Mouse (Mus musculus) lung, postnatal 0 days (tissue): ENCODE measurements around the gene Fblim1.

ENCODE experiments used
- CTCF ChIP-seq: IDR thresholded peaks from 2 replicates; pipeline ENCODE4 v1.5.1; 2016; ENCODE audit warnings: antibody characterized with exemption, mild to moderate bottlenecking
- EP300 ChIP-seq: IDR thresholded peaks from 2 replicates; pipeline ENCODE4 v1.6.1; 2016; ENCODE audit warnings: antibody characterized with exemption, mild to moderate bottlenecking, control low read depth

DNA sequence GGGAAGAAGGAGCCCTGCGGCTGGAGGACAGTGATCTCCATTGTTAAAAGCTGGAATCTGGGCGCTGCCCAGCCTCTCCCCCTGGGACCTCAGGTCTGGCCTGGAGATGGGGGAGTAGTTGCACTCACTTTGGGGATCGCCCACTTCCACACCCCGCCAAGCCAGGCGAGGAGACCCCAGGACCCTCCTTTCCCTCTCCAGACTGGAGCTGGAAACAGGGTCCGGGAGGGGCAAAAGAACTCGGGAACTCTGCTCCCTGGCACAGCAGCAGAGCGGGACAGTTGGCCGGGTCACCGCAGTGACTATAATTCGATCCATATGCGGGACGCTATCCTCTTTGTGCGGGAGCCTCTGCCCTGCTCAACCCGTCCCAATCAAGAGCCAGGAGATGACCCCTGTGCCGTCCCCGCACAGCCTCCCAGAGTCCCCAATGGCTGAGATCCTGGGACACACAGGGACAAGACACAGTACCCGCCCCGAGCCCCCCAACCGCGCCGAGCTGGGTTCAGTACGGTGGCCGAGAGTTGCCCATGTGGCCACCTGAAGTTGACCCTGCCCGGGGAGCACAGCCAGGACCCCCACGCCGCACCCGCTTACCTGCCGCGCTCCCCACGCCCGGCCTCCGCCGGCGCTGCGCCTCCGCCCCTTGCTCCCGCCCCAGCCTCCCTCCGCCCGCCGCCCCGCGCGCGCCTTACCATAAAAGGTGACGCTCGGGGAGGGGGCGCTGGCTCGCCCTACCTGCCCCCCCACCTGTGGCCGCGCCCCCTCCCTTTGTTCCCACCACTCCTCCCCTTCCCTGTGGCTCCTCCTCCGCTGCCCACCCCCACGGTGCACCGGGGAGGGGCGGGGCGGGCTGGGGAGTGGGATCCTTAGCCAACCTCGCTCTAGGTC is 6.4 kb downstream of the Fblim1 start:
- TF ChIP-seq CTCF (no peak), EP300 (no peak)
